ENCODE assay signal across 10 mouse cellular contexts in genomic region chr13:99184155-99184886, GRCm38 (mm10). TPM values are rescaled to one million over a fixed set of nuclear protein-coding genes. Genes with fewer than 3 reads are reported as not detected.
DNase-seq lines count a peak whose midpoint lies in the region; ATAC-seq lines count a peak whose summit lies in the region.
"Had no signal": no experiment of that assay in that cellular context is flagged by ENCODE, and none has a peak within 500 bp of the region (broad histone marks: within the 10 kb centered on the region; RNA-seq: fewer than 3 reads in every experiment).

TSS of gene Zfp366 (plus strand) at chr13:99184823.

- peak within 1 kb of the TSS; percentile 27; the same call in 1 of the 2 replicates for H3K27ac ChIP-seq in kidney, embryonic 16.5 days (ENCODE audit: low read length)
- H3K27ac ChIP-seq in embryonic facial prominence, embryonic 14.5 days (replicated peaks; ENCODE audit: low read depth, low read length), result no peak within 1 kb of the TSS
- peak within 1 kb of the TSS; percentile 68 for H3K27ac ChIP-seq in heart, embryonic 16.5 days (ENCODE audit: low read length)
- no peak within 1 kb of the TSS for H3K27ac ChIP-seq in liver, embryonic 13.5 days
- H3K27ac ChIP-seq: midbrain, embryonic 10.5 days had no signal

- no peak for ATAC-seq in kidney, embryonic 16.5 days (ENCODE audit: low FRiP score, low TSS enrichment)
- no peak for ATAC-seq in embryonic facial prominence, embryonic 14.5 days (ENCODE audit: low read depth)
- no peak for ATAC-seq in heart, embryonic 16.5 days (replicated peaks; ENCODE audit: extremely low read depth, insufficient read depth, low FRiP score)
- no peak for ATAC-seq in liver, embryonic 13.5 days (ENCODE audit: low read depth)

- no peaks in the 10 kb centered on the region for H3K36me3 ChIP-seq in kidney, embryonic 16.5 days (ENCODE audit: insufficient read depth, low read length)
- no peaks in the 10 kb centered on the region for H3K36me3 ChIP-seq in embryonic facial prominence, embryonic 14.5 days (ENCODE audit: control insufficient read depth, insufficient read depth, low read length)
- no peaks in the 10 kb centered on the region for H3K36me3 ChIP-seq in heart, embryonic 16.5 days (ENCODE audit: control insufficient read depth, insufficient read depth)
- H3K36me3 ChIP-seq in liver, embryonic 13.5 days, result no peaks in the 10 kb centered on the region
- H3K36me3 ChIP-seq: midbrain, embryonic 10.5 days had no signal

- intact Hi-C loops in left cerebral cortex, postnatal 10 days (cut with DNase I), result no loop called here

- DNase-seq in kidney, adult 8-10 months, result no peak
- no peak for DNase-seq in embryonic facial prominence, embryonic 14.5 days (ENCODE audit: low spot score)
- DNase-seq in liver, embryonic 13.5 days, result no peak
- DNase-seq in left cerebral cortex, postnatal 10 days (ENCODE audit: extremely low spot score in 1 of 2, low spot score in 2 of 2), result no peak
- DNase-seq in spleen, postnatal 4 days (ENCODE audit: low spot score in 2 of 2), result no peak
- DNase-seq: thymus, postnatal 36 days had no signal

- peak within 1 kb of the TSS; percentile 41 for H3K9ac ChIP-seq in kidney, embryonic 16.5 days (replicated peaks; ENCODE audit: low read length)
- no peak within 1 kb of the TSS for H3K9ac ChIP-seq in embryonic facial prominence, embryonic 14.5 days (ENCODE audit: low read depth, low read length)
- H3K9ac ChIP-seq in heart, embryonic 16.5 days (ENCODE audit: low read length), result 0 out of 2 replicates have a peak within 1 kb of the TSS, but pooled peaks have one; percentile 18
- H3K9ac ChIP-seq in liver, embryonic 13.5 days, result no peak within 1 kb of the TSS

- 31% methylated on average over 11 of the region's 11 CpGs for WGBS in kidney, embryonic 16.5 days
- 41% methylated on average over 11 of the region's 11 CpGs for WGBS in embryonic facial prominence, embryonic 14.5 days
- WGBS in heart, embryonic 16.5 days, result 51% methylated on average over 11 of the region's 11 CpGs
- 19% methylated on average over 11 of the region's 11 CpGs for WGBS in liver, embryonic 13.5 days (ENCODE audit: insufficient replicate concordance)

- H3K4me2 ChIP-seq in kidney, embryonic 16.5 days (replicated peaks; ENCODE audit: low read depth, low read length), result peak within 1 kb of the TSS; percentile 31
- 0 out of 2 replicates have a peak within 1 kb of the TSS, but pooled peaks have one; percentile 8 for H3K4me2 ChIP-seq in embryonic facial prominence, embryonic 14.5 days (ENCODE audit: low read depth, low read length)
- H3K4me2 ChIP-seq in heart, embryonic 16.5 days (ENCODE audit: low read depth, low read length), result peak within 1 kb of the TSS; percentile 45; the same call in 1 of the 2 replicates
- peak within 1 kb of the TSS; percentile 32; the same call in 1 of the 2 replicates for H3K4me2 ChIP-seq in liver, embryonic 13.5 days

- H3K4me3 ChIP-seq in kidney, embryonic 16.5 days (ENCODE audit: low read length), result peak within 1 kb of the TSS; percentile 29
- H3K4me3 ChIP-seq in embryonic facial prominence, embryonic 14.5 days (ENCODE audit: low read depth, low read length), result no peak within 1 kb of the TSS; the same call in 1 of the 2 replicates
- peak within 1 kb of the TSS; percentile 28 for H3K4me3 ChIP-seq in heart, embryonic 16.5 days (ENCODE audit: low read length)
- H3K4me3 ChIP-seq in liver, embryonic 13.5 days (replicated peaks), result peak within 1 kb of the TSS; percentile 25; the same call in 1 of the 2 replicates
- H3K4me3 ChIP-seq: midbrain, embryonic 10.5 days had no signal

- peaks cover 13% of the 10 kb centered on the region for H3K4me1 ChIP-seq in kidney, embryonic 16.5 days (ENCODE audit: insufficient read depth, low read length)
- no peaks in the 10 kb centered on the region for H3K4me1 ChIP-seq in embryonic facial prominence, embryonic 14.5 days (ENCODE audit: control insufficient read depth, insufficient read depth, low read length)
- H3K4me1 ChIP-seq in heart, embryonic 16.5 days (ENCODE audit: control insufficient read depth, insufficient read depth, low read length), result peaks cover 17% of the 10 kb centered on the region
- H3K4me1 ChIP-seq in liver, embryonic 13.5 days (replicated peaks), result no peaks in the 10 kb centered on the region
- H3K4me1 ChIP-seq: midbrain, embryonic 10.5 days had no signal

- H3K27me3 ChIP-seq in kidney, embryonic 16.5 days (ENCODE audit: insufficient read depth, low read length), result no peaks in the 10 kb centered on the region
- H3K27me3 ChIP-seq in embryonic facial prominence, embryonic 14.5 days (replicated peaks; ENCODE audit: control insufficient read depth, insufficient read depth, low read length), result no peaks in the 10 kb centered on the region
- H3K27me3 ChIP-seq in heart, embryonic 16.5 days (ENCODE audit: control insufficient read depth, insufficient read depth, low read length), result no peaks in the 10 kb centered on the region
- H3K27me3 ChIP-seq in liver, embryonic 13.5 days, result no peaks in the 10 kb centered on the region

- H3K9me3 ChIP-seq in kidney, embryonic 16.5 days (ENCODE audit: low read length), result no peaks in the 10 kb centered on the region
- H3K9me3 ChIP-seq in embryonic facial prominence, embryonic 14.5 days (ENCODE audit: control insufficient read depth, low read length), result no peaks in the 10 kb centered on the region
- no peaks in the 10 kb centered on the region for H3K9me3 ChIP-seq in heart, embryonic 16.5 days (replicated peaks; ENCODE audit: control insufficient read depth, low read length)
- no peaks in the 10 kb centered on the region for H3K9me3 ChIP-seq in liver, embryonic 13.5 days (replicated peaks)
- H3K9me3 ChIP-seq: midbrain, embryonic 10.5 days had no signal

RNA-seq across cellular contexts. Expression of gene Zfp366, which starts in this region (rescaled TPM):
- 0.96 and 1.1 TPM in 2 replicates for polyA plus RNA-seq in kidney, embryonic 16.5 days (2015; fragmentation: Nextera tagmentation; extraction: Ambion mirVana)
- 0.99 and 1.2 TPM in 2 replicates for polyA plus RNA-seq in embryonic facial prominence, embryonic 14.5 days (2014; fragmentation: Nextera tagmentation; extraction: Ambion mirVana)
- 0.66 and 0.75 TPM in 2 replicates for polyA plus RNA-seq in heart, embryonic 16.5 days (2015; fragmentation: Nextera tagmentation; extraction: Ambion mirVana)
- 0.16 and 0.21 TPM in 2 replicates for polyA plus RNA-seq in liver, embryonic 13.5 days (2015; fragmentation: Nextera tagmentation; extraction: Ambion mirVana)
- total RNA-seq in left cerebral cortex, postnatal 10 days (2021), result 1 to 10 TPM; 4.7 to 5.2 TPM
- total RNA-seq: MEL had no signal

Comparison
In these comparisons a context has a peak if more than half of its experiments do, and no peak if none do; other contexts are left out.
1. H3K27ac ChIP-seq: peak in kidney, embryonic 16.5 days (single experiment) and heart, embryonic 16.5 days (single experiment); none in embryonic facial prominence, embryonic 14.5 days (single experiment) and liver, embryonic 13.5 days (single experiment).
2. H3K9ac ChIP-seq: peak in kidney, embryonic 16.5 days (single experiment) and heart, embryonic 16.5 days (single experiment); none in embryonic facial prominence, embryonic 14.5 days (single experiment) and liver, embryonic 13.5 days (single experiment).
3. Peak in every context shown above with its lines, with median percentiles within 50 percentile points of each other: H3K4me2 ChIP-seq.